Mouse (Mus musculus): ENCODE results near the gene Vezt.
A peak's percentile ranks its signal among the peaks of the same experiment; 100 is the strongest.

The Vezt gene

DNA sequence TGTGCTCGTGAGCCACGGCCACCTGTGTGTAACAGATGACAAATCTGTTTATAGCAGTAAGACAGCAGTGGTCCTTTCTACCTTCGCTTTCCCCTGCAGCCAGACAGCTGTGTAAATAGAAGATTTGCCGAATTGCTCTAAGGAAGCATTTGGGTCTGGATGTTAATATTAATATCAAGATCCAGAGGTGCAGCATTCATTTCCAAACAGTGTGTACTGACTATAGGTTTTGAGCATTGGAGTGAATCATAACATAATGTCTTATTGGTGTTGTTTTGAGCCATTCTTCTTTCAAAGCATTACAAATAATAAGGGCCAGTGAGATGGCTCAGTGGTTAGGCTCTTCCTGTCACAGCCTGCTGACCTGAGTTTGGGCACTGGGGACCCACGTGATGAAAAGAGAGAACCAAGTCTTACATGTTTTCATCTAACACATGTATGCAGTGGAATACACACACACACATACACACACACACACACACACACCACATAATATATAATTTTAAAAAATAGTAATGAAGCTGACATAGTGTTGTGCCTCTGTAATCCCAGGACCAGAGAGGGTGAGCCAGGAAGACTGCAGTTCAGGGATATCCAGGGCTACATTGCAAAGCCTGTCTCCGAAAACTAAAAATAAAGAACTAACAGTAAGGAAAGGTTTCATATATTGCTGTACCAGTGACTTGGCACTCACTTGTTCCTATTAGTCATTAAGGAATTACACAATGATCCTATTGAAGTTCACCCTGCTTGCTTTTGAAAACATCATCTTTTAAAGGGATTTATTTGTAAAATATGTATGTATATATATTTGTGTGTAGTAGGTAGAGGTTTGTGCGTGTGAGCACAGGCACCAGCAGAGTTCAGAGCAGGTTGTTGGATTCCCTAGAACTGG, 3.0 kb upstream of the Vezt start:
- no peak for DNase-seq (ENCODE audit: low read depth, low spot score)

DNA sequence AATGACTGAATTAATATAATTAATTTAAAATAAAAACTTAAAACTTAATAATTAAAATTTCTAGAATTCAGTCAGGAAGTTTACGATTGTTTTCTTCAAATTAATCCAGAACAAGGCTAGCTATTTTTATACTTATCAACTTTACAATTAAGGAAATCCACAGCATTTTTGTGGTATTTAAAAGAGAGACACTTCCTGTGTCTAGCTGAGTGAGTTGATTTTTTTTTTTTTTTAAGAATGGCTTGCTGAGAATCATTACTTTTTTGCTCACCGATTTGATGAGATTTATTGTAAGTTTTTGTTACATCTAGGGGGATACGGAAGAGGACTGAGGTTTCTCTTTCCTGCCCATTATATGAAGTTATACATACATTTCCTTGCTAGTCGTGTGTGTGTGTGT, 2.0 kb upstream of the Vezt start:
- no peak for DNase-seq (ENCODE audit: low read depth, low spot score)

DNA sequence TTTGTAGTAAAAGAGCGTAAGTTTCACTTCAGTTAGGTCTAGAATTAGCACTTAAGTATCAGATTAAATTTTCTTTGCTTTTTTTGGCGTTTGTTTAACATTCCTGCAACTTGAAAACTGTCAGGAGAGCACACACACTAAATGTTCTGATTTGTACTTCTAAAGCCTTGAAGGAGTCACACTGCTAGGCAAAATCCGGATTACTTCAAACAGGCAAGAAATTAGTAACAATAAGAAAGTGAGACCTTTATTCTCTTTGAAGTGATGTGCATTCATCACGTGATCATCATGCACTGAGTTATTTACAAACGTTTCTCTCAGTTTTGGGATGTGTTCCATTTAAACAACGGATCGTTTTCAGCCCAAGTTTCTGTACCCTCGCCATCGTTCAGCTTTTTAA, 1.6 kb upstream of the Vezt start:
- no peak for DNase-seq (ENCODE audit: low read depth, low spot score)

DNA sequence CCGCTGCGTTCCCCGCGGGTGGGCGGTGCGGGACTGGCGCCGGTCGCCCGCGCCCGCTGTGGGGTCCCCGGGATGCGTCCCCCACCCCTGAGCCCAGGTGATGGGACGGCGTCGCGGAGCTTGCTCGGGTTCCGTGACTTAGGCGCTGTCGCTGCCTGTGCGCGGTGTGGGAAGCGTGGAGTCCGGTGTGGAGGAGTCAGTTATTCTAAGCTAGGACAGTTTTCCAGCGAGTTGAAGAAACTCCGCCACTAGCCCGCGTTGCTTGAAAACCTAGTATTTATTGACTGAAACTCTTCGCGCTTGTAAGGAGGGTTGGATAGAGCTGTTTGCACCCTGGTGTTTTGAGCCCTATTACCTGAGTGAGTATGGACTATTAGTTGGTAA, 750 bp upstream of the Vezt start:
- DNase-seq (ENCODE audit: low read depth, low spot score) = peak; percentile 37

DNA sequence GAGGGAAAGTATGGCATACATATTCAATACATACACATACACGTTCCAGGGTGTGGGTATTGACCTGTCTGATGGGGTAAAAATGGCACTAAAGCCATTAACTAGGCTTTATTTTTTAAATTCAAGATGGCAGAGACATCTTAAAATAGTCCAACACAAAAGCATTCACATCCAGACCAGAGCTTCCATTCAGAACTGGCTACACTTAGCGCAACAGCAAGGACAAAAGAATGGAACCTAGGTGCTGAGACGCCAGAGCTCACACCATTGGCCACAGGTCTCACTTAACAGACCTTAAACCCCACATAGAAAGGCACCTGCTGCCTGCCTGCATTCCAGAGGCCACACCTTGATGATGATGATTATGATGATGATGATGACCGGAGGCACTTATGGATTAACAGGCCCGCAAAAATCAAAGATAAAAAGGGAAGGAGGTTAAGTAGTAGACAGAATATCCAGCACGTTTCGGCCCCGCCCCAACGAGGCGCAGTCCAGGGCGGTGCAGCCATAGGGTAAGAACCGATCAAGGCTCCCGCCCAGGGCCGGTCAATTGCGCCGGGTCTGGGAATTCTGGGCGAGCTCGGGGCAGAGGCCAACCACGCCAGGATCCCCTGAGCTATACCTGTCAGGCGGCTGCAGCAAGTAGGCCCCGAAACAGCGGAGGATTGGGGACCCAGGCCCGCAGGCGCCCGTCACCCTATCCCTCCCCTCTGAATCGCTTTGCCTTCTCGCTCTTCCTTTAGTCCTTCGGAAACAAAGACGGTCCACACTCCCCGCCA, 550 bp downstream of the Vezt start:
- peak; percentile 41 for DNase-seq (ENCODE audit: low read depth, low spot score)

DNA sequence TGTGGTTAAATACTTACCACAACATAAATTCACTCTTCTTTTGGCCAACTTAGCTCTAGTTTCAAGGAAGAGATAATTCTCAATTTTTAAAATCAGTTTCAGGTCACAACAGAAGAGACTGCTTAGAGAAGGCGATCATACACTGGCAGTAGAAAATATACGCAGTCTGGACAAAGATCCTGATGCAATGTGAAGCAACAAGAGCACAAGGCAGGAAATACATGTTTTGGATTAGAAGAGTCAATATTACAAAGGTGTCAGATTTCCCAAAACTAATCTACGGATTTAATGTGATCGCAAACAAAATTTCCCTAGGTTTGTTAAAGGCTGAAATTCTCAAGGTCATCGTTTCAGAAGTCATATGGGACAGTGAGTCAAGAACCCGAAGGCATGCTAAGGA, 4.5 kb downstream of the Vezt start:
- DNase-seq (ENCODE audit: low read depth, low spot score) = no peak

DNA sequence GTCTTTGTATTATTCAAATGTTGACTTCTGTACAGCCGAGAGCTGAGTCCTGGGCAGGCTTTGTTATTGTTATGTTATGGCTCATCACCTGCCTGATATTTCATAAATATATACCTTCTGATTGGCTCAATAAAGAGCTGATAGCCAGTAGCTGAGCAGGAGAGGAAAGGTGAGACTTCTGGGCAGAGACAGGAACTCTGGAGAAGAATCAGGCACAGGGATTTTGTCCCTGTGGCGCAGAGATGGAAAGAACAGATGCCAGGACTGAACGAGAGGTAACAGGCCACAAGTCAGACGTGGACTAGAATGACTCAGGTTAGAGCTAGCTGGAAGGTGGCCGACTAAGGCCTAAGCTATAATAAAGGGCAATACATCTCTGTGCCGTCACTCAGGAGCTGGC, 7.1 kb downstream of the Vezt start:
- DNase-seq (ENCODE audit: low read depth, low spot score) = no peak

DNA sequence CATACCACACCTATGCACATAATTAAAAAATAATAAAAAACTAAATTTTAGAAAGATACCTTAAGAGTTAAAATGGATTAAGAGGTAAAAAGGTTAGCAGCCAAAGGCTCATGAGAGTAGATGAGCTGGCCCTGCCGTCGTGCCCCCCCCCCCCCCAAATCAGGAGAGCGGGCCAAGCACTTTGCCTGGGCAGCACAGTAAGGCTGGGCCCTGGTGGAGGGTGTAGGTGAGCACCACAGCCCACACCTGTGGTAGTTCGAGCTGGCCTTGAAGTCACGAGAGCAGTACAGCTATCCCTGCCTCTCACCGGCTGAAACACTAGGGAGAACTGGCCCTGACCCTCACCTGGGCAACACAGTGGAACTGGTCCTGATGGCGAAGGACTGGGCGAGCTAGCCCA, 10.5 kb downstream of the Vezt start:
- DNase-seq (ENCODE audit: low read depth, low spot score) = no peak

DNA sequence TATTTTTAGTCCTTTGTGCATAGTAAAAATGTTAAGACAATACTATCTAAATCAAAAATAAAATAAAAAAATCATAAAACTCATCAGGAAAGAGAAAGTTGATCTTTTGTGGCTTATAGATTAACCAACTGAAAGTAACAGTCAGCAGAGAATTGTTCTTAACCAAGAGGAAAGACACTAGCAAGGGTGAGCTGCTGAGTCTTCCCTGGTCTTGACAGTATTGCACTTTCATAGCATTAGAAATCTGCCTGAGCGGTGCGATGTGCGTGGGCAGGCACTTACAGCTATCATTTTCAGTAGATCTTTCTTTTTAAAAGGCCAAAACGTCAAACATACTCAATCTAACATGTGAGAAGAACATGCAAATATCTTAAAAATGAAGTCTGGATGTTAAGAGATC, 14.6 kb downstream of the Vezt start:
- DNase-seq (ENCODE audit: low read depth, low spot score) = peak; percentile 44

DNA sequence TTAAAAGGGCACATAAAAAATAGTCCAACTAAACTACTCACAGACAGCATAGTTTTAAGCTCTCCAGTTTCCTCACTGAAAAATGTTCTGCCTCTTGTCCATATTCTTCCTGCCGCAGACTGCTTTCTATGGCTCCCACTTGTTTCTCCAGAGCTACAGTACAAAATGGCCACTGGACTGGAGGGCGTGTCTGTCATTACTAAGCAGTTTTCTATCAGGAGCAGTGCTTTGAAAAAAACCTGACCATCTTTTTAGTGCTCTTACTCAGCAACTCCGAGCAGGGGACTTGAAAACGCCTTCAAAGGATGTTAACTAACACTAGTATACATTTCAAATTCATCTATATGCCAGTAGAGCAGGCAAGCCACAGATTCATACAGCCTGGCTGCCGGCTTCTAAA, 15.0 kb downstream of the Vezt start:
- DNase-seq (ENCODE audit: low read depth, low spot score) = peak; percentile 20

DNA sequence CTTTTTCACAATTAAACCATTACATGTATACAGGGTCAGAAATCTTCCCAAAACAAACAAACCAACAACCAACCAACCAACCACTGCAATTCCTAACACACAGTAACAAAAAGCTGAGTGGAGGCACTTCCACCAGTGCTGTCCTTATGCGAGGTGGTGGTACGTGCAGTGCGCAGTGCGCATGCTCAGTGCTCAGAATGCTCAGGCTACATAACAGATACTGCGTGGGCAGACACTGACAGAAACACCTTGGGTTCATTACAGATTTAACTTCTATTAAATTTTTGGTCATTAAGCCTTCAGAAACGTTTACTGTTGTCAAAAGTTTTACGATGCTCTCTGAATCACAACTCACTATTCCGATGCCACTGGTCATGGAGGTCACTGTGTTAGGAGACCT, 18.2 kb downstream of the Vezt start:
- DNase-seq (ENCODE audit: low read depth, low spot score) = no peak

DNA sequence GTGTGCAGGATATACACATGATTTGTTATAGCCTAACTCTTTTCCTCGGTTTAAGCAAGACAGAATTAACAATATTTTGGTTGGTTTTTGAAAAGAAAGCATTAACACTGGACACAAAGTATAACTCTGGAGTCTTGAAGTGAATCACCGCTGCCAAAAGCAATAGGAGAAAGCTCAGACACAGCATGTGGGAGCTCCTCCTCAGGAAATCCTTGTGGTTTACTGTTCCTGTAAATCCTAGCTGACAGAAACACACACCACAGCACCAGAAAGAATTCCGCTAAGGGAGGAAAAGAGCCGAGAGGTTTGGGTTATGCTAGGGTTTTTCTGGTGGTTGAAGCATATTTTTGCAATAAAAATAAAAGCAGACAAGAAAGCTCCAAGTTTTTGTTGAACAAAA, 21.4 kb downstream of the Vezt start:
- DNase-seq (ENCODE audit: low read depth, low spot score) = peak; percentile 47

DNA sequence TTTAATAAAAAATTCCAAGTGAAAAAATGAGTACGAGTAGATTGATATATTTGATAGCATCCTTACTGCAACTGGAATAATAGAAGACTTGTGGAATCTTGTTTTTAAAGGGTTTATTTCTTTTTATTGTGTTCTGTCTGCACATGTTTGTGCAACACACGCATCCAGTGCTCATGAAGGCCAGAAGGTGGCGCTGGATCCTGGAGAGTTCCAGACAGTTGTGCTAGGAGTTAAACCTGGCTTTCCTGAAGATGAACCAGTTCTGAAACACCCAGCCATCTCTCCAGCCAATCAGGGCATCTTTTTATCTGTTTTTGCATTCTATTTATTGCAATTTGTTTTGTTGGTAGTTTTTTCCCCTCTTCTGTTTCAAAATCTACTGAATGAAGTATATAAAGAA, 22.4 kb downstream of the Vezt start:
- peak; percentile 78 for DNase-seq (ENCODE audit: low read depth, low spot score)

DNA sequence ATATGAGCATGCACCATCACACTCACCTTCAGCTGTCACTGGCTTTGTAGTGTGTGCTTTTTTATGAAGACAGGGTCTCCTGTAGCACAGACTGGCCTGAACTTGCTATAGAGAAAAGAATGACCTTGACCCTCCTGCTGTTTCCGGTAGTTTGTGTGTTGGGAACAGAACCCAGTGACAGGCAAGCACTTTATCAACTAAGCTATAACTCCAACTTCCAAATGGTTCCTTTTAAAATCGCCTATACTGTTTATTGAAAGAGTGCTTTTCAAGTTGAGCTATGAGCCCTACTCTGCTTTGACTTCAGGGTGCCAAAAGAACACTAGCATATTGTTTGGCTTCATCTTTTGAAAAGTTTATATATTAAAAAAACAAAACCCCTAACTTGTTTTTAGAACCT, 24.6 kb downstream of the Vezt start:
- DNase-seq (ENCODE audit: low read depth, low spot score) = no peak

DNA sequence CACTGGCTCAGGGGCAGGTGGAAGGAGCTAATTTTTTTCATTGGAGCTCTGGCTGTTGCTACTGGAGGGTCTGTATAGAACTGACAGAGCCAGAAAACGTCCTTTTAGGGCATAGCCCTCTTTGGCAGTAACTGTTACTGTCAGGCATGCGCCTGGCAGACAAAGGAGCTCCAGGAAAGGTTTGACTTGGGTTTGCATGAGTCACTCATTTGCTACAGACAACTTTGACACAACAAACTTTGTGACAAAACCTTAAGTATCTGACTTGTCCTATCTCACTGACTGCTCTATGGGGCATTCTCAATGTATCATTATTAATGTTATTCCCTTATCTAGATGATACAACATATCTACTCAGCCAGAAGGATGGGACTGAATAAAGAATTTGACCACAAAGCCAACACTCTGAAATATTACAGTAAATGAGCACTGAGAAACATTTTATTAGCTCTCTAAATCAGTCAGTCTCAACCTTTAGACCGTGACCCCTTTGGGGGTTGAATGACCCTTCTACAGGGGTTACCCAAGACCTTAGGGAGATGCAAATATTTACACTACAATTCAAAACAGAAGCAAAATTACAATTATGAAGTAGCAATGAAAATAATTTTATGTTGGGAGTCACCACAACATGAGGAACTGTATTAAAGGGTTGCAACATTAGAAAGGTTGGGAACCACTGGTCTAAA, 25.5 kb downstream of the Vezt start:
- no peak for DNase-seq (ENCODE audit: low read depth, low spot score)

DNA sequence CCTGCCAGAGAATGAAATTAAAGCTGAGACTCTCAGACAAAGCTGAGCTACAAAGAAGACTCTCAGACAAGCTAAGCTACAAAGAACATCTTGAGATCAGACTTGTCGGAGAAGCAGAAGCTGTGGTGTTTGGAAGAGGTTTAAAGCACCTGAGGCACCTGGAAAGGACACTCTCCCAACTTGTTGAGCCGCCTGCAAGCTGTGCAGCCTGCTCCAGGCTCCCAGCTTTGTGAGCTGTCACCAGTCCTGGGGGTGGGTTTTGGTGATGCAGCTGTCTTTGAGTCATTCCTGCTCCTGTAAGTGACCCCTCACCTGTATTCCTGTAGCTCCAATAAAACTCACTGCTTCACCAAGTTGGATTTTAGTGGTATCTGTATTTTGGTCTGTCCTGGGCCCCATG, 27.3 kb downstream of the Vezt start:
- no peak for DNase-seq (ENCODE audit: low read depth, low spot score)

DNA sequence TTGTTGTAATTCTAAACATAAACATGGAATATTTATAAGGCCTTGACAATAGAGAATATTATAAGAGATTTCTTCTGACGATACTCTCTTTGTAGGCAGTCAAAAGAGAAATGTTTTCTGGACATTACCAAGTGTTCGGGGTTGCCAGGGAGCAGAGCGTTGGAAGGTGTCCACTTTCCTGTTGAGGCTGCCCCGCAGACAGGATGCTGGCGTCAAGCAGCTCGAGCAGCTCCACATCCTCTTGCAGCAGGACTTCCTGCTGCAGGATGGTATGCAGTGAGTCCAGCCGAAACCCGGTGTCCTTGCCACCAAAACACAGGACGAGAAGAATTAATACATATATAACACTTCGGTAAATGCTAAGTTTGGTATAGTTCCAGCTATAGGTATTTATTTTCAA, 35.4 kb downstream of the Vezt start:
- DNase-seq (ENCODE audit: low read depth, low spot score) = no peak

DNA sequence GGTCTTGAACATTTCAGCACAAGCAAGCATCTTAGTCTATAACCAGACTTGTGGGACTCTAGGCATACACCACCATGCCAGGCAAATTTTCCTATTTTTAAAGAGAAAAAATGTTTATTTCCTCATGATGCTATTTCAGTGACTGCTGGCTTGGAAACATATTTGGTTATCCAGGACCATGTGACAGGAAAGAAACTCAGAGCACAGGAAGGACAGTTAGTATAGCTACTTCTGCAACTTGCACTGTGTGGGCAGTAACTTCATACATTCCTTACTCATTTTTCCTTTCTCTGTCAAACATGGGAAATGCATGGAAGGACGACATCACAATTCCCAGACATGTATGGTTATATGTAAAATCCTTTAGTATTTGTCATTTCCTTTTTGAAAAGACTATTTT, 36.3 kb downstream of the Vezt start:
- no peak for DNase-seq (ENCODE audit: low read depth, low spot score)

DNA sequence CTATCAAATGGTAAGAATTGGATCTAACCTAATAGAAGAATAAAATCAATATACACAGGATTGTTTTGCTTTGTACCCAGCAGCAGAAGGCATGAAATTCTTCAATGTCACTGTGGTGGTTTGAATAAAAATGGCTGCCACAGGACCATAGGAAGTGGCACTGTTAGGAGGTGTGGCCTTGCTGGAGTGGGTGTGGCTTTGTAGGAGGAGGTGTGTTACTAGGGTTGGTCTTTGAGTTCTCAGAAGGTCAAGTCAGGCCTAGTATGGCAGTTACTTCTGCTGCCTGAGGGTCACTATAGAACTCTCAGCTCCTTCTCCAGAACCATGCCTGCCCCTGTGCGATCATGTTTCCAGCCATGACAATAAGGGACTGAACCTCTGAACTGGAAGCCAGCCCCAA, 40.5 kb downstream of the Vezt start:
- DNase-seq (ENCODE audit: low read depth, low spot score) = no peak

DNA sequence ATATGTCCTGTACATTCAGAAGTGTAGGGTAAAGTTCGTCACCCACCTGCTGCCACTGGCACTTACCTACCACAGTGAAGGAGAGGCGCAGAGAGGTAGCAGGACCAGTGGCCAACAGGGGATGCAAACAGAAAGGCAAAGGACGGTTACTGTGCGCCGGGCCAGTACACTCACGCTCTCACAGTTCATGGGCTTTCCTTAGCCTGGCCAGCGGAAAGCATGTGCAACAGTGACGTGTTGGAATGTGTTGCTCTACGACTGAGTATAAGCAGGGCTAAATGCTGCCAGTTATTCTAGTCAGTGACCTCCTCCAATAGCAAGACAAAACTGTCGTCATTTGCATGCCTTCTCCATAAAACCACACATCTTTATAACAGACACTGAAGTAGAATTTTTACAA, 41.5 kb downstream of the Vezt start:
- DNase-seq (ENCODE audit: low read depth, low spot score) = no peak

DNA sequence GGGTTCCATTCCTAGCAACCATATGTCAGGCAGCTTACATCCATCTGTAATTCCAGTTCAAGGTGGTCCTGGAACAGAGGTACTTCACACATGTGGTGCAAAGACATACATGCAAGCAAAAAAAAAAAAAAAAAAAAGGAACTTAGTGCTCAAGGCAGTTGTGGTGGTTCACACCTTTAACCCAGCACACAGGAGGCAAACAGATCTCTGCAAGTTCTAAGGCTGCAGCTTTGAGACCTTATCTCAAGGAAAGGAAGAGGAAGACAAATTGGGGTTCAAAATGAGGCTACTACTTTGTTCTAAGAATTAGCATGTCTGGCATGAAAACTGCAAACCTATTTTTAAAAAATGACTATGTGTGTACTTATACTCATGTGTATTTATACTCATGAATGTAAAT, 50.3 kb downstream of the Vezt start:
- no peak for DNase-seq (ENCODE audit: low read depth, low spot score)

DNA sequence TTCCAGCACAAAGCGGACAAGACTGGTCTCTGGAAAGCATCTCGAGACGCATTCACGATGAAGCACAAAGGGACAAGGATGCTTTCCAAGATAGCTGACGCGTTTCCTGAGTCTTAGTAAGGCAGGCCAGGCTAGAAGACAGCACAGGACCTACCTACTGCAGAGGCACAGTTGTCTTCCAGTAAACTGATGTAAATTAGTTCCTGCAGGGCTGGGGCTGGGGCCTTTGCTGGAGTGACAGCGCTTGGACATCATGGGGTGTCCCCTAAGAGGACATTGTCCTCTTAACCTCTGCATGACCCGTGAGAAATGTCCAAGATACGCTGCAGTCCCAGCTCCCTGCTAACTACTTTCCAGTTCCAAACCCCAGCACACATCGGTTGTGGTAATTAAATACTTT, 66.3 kb downstream of the Vezt start:
- no peak for DNase-seq (ENCODE audit: low read depth, low spot score)

DNA sequence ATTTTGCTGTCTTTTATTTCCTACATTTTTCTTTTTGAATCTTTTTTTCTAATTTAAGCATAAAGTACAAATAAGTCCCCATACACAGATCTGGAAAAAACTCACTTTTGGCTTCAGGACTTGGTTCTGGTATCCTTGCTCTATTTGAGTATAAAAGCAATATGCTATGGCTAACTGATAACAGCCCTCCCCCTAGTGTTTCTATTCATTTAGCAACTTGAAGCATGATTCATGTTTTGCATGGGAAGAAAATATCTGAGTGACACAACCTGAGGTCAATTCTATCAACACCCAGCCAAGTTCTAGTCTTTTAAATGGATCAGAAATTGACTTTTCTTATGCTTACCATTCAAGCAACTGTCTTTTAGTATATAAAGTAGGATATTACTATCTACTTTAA, 68.1 kb downstream of the Vezt start:
- DNase-seq (ENCODE audit: low read depth, low spot score) = no peak

Data from brain, adult 2 months (tissue).